Mouse (Mus musculus): ENCODE data around the gene Vmn2r36. TPM values are rescaled to one million over a fixed set of nuclear protein-coding genes. Genes with fewer than 3 reads are reported as not detected.

The Vmn2r36 gene
- polyA plus RNA-seq (2012; fragmentation: generic; extraction: Trizol): not detected

DNA sequence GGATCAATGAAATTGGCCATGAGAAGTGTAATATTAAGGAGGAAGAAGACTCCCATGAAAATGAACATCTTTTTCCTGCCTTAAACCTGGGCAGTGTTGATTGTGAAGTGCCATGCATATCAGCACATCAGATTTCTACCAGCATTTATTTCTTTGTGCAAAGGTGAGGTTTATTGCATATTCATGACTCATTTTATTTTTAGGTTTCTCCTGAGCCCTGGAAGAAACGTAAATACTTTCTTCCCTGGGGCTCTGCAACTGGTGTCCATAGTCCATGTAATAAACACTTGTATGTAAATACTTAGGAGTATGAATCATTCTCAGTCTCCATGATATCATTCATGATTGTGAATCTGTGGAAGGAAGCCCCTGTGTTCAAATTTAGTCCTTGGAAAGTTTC, at the start of gene Vmn2r36:
Gene Vmn2r36 (minus strand): TSS at position 101 of the 400 bp plus-strand sequence.

Other genes starting within 250 kb of the Vmn2r36 start
- gene Vmn2r34, start 213.0 kb downstream of the Vmn2r36 start, polyA plus RNA-seq (2012; fragmentation: generic; extraction: Trizol): not detected
- not detected for gene Vmn2r35, start 82.6 kb downstream of the Vmn2r36 start, polyA plus RNA-seq (2012; fragmentation: generic; extraction: Trizol)

Measured in C3H10T1/2 (cell line).